Mouse (Mus musculus) hindbrain, embryonic 16.5 days (tissue): ENCODE data around the gene Trim16. TPM values are rescaled to one million over a fixed set of nuclear protein-coding genes. Genes with fewer than 3 reads are reported as not detected.

ENCODE experiments used
- ATAC-seq: fragments of 200-750 bp; cut with Nextera tagmentation; 2 replicates; pipeline ENCODE4 v1.8.0; 2017; ENCODE audit warnings: moderate TSS enrichment, moderate library complexity
- H3K27ac ChIP-seq: fragments of 300-500 bp; sonication (generic); 2 replicates; pipeline ENCODE4 v1.5.1; 2014; ENCODE audit warnings: low read depth, mild to moderate bottlenecking, control low read depth, low read length, moderate library complexity
- H3K27me3 ChIP-seq: fragments of 300-500 bp; sonication (generic); replicated peaks from 2 replicates; pipeline ENCODE4 v1.6.1; 2014; ENCODE audit warnings: low read length; ENCODE audit not compliant: control insufficient read depth, insufficient read depth
- H3K36me3 ChIP-seq: fragments of 300-500 bp; sonication (generic); 2 replicates; pipeline ENCODE4 v1.6.1; 2014; ENCODE audit warnings: mild to moderate bottlenecking, low read length, moderate library complexity, mixed read lengths; ENCODE audit not compliant: control insufficient read depth, insufficient read depth
- H3K4me1 ChIP-seq: fragments of 300-500 bp; sonication (generic); 2 replicates; pipeline ENCODE4 v1.6.1; 2014; ENCODE audit warnings: low read depth, low read length; ENCODE audit not compliant: control insufficient read depth, insufficient read depth
- H3K4me2 ChIP-seq: fragments of 300-500 bp; sonication (generic); 2 replicates; pipeline ENCODE4 v1.6.1; 2014; ENCODE audit warnings: mild to moderate bottlenecking, low read length, control low read depth, moderate library complexity
- H3K4me3 ChIP-seq: fragments of 300-500 bp; sonication (generic); 2 replicates; pipeline ENCODE4 v1.5.1; 2014; ENCODE audit warnings: mild to moderate bottlenecking, low read length, control low read depth, moderate library complexity
- H3K9ac ChIP-seq: fragments of 300-500 bp; sonication (generic); 2 replicates; pipeline ENCODE4 v1.6.1; 2014; ENCODE audit warnings: low read depth, mild to moderate bottlenecking, control low read depth, low read length, moderate library complexity
- H3K9me3 ChIP-seq: fragments of 300-500 bp; sonication (generic); 2 replicates; pipeline ENCODE4 v1.6.1; 2014; ENCODE audit warnings: mild to moderate bottlenecking, low read length, moderate library complexity; ENCODE audit not compliant: control insufficient read depth
- WGBS: fragments of 180-500 bp; shearing (Covaris S2); extraction: QIAGEN DNeasy Blood & Tissue Kit; methylation state at CpG from one replicate; pipeline ENCODE4 v1.1.7; 2014; 5-methylcytosine and 5-hydroxymethylcytosine counted together
- polyA plus RNA-seq: library from polyadenylated mRNA; unstranded; fragments of >200 nt; fragmentation: Nextera tagmentation; extraction: Ambion mirVana; gene quantifications from 2 replicates; pipeline ENCODE4 v1.2.1, GENCODE M21; 2015

Trim16 gene
- polyA plus RNA-seq, 1 experiment from 2014 or later: 8.0 TPM

- H3K27me3 ChIP-seq: no peaks in the 10 kb centered on the region
- no peak overlapping the region for H3K27ac ChIP-seq
- no peak overlapping the region for H3K9ac ChIP-seq
- H3K4me3 ChIP-seq: no peak overlapping the region
- H3K4me1 ChIP-seq: no peaks in the 10 kb centered on the region
- H3K36me3 ChIP-seq: no peaks in the 10 kb centered on the region
- 78% methylated on average over 6 of the region's 6 CpGs for WGBS
- no peak overlapping the region for H3K4me2 ChIP-seq
- no peaks in the 10 kb centered on the region for H3K9me3 ChIP-seq
- no peak for ATAC-seq
Measured at GRCm38 (mm10) chr11:62813970-62814624, 5.9 kb upstream of the Trim16 start.

- ATAC-seq: no peak
- Histone ChIP-seq H3K4me1 (no peaks in the 10 kb centered on the region), H3K36me3 (no peaks in the 10 kb centered on the region), H3K9me3 (no peaks in the 10 kb centered on the region), H3K27ac (no peak overlapping the region), H3K4me3 (no peak overlapping the region), H3K4me2 (no peak overlapping the region), H3K9ac (no peak overlapping the region), H3K27me3 (no peaks in the 10 kb centered on the region)
- 55% methylated on average over 4 of the region's 4 CpGs for WGBS
Measured at GRCm38 (mm10) chr11:62814625-62815024, 5.4 kb upstream of the Trim16 start.

GRCm38 (mm10) chr11:62815438-62815837 is 4.6 kb upstream of the Trim16 start:
- no peak overlapping the region for H3K27ac ChIP-seq
- no peaks in the 10 kb centered on the region for H3K9me3 ChIP-seq
- H3K27me3 ChIP-seq: no peaks in the 10 kb centered on the region
- no peak overlapping the region for H3K4me3 ChIP-seq
- peaks cover 3% of the 10 kb centered on the region for H3K4me1 ChIP-seq
- H3K36me3 ChIP-seq: no peaks in the 10 kb centered on the region
- 86% methylated on average over 1 of the region's 1 CpGs for WGBS
- no peak overlapping the region for H3K4me2 ChIP-seq
- no peak for ATAC-seq
- no peak overlapping the region for H3K9ac ChIP-seq

GRCm38 (mm10) chr11:62816591-62816990 is 3.4 kb upstream of the Trim16 start:
- ATAC-seq: no peak
- H3K4me3 ChIP-seq: no peak overlapping the region
- no peak overlapping the region for H3K4me2 ChIP-seq
- no peaks in the 10 kb centered on the region for H3K9me3 ChIP-seq
- WGBS: 69% methylated on average over 6 of the region's 6 CpGs
- no peaks in the 10 kb centered on the region for H3K36me3 ChIP-seq
- H3K4me1 ChIP-seq: peaks cover 8% of the 10 kb centered on the region
- H3K27me3 ChIP-seq: no peaks in the 10 kb centered on the region
- H3K9ac ChIP-seq: no peak overlapping the region
- H3K27ac ChIP-seq: no peak overlapping the region

GRCm38 (mm10) chr11:62819059-62819686 is 858 bp upstream of the Trim16 start:
- Histone ChIP-seq H3K27me3 (no peaks in the 10 kb centered on the region), H3K9me3 (no peaks in the 10 kb centered on the region), H3K36me3 (no peaks in the 10 kb centered on the region), H3K27ac (no peak overlapping the region), H3K4me1 (peaks cover 8% of the 10 kb centered on the region), H3K9ac (no peak overlapping the region), H3K4me2 (no peak overlapping the region), H3K4me3 (no peak overlapping the region)
- WGBS: 95% methylated on average over 8 of the region's 8 CpGs
- no peak for ATAC-seq

GRCm38 (mm10) chr11:62820661-62821437 is 818 bp downstream of the Trim16 start:
- H3K4me3 ChIP-seq: peak overlapping the region; percentile 47
- ATAC-seq: peak; percentile 61

GRCm38 (mm10) chr11:62821893-62822292 is 1.9 kb downstream of the Trim16 start:
- peak overlapping the region; percentile 8; the same call in 1 of the 2 replicates for H3K4me3 ChIP-seq
- 75% methylated on average over 5 of the region's 5 CpGs for WGBS
- H3K4me2 ChIP-seq: peak overlapping the region; percentile 41
- H3K36me3 ChIP-seq: no peaks in the 10 kb centered on the region
- no peak for ATAC-seq
- peaks cover 8% of the 10 kb centered on the region for H3K4me1 ChIP-seq
- no peak overlapping the region for H3K9ac ChIP-seq
- no peaks in the 10 kb centered on the region for H3K9me3 ChIP-seq
- H3K27ac ChIP-seq: no peak overlapping the region
- no peaks in the 10 kb centered on the region for H3K27me3 ChIP-seq

More at GRCm38 (mm10) chr11:62820661-62821437, 818 bp downstream of the Trim16 start:
- H3K4me1 ChIP-seq: peaks cover 8% of the 10 kb centered on the region
- no peaks in the 10 kb centered on the region for H3K27me3 ChIP-seq
- no peaks in the 10 kb centered on the region for H3K36me3 ChIP-seq
- peak overlapping the region; percentile 77 for H3K4me2 ChIP-seq
- 11% methylated on average over 16 of the region's 16 CpGs for WGBS
- no peaks in the 10 kb centered on the region for H3K9me3 ChIP-seq
- peak overlapping the region; percentile 62 for H3K9ac ChIP-seq
- peak overlapping the region; percentile 55; the same call in 1 of the 2 replicates for H3K27ac ChIP-seq

GRCm38 (mm10) chr11:62824211-62824610 is 4.2 kb downstream of the Trim16 start:
- H3K9ac ChIP-seq: no peak overlapping the region
- H3K4me2 ChIP-seq: no peak overlapping the region
- ATAC-seq: no peak
- WGBS: 87% methylated on average over 7 of the region's 7 CpGs
- no peaks in the 10 kb centered on the region for H3K36me3 ChIP-seq
- no peaks in the 10 kb centered on the region for H3K9me3 ChIP-seq
- peaks cover 8% of the 10 kb centered on the region for H3K4me1 ChIP-seq
- no peak overlapping the region for H3K4me3 ChIP-seq
- H3K27ac ChIP-seq: no peak overlapping the region
- H3K27me3 ChIP-seq: no peaks in the 10 kb centered on the region
